Mouse (Mus musculus) fibroblast of lung, adult 2 months (primary cell): ENCODE results near the gene Exph5.

Experiments used
- DNase-seq: peaks from one replicate; pipeline ENCODE4 v3.0.0-alpha.2; 2011; ENCODE audit warnings: low read depth

The Exph5 gene

GRCm38 (mm10) chr9:53356219-53357155 lies 55.0 kb downstream of the Exph5 start:
- no peak for DNase-seq

DNA sequence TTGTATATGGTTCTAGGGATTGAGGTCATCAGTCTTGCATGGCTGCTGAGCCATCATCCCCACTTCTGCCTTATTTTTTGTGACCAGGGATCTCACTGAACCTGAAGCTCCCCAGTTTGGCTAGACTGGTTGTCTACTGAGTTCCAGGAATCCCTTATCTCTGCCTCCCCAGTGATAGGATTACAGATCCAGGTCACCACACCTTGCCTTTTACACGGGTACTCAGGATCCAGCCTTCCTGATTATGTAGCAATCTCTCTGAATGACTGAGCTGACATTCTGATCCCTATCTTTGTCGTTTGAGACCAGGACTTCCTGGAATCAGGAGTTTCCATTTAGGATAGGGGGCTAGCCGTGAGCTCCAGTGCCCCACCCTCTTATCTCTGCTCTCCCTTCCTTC lies 69.9 kb downstream of the Exph5 start:
- no peak for DNase-seq

DNA sequence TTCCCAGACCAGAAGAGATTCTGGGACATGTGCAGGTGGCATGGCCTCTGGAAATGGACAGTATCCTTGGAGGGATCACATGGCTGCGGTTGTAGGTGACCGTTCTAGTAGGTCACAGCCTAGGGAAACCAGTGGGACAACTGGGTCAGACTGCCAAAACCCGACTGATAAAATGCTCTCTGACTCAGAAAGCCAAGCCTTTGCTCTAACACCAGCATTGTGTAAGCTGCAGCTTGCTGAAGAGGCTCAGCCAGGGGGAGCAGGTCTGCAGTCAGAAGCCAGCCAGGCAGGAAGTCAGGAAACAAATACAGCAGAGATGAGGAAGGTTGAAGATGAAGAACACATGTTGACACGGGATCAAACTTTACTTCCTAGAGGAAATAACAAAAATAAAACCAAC lies 74.4 kb downstream of the Exph5 start:
- peak; percentile 17 for DNase-seq

- no peak for DNase-seq
Measured at GRCm38 (mm10) chr9:53376820-53377219, 75.3 kb downstream of the Exph5 start.

DNA sequence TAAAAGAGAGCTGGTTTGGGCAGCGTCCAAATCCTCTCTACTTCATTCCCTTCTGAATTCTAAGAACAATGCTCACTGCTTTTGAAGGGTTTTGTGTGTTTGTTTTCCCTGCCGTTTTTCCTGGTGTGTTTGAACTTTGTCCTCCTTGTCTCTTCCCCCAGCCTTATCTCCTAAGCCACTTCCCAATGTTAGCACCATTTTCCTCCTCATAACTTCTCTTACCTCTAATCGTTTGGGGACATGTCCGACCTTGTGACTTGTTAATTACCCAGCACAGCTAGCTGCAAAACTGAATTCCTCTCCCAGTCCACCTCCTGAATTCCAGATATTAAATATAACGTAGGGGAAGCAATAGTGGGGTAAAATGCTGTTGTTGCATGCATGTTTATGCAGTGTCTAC lies 76.1 kb downstream of the Exph5 start:
- DNase-seq, result no peak

DNA sequence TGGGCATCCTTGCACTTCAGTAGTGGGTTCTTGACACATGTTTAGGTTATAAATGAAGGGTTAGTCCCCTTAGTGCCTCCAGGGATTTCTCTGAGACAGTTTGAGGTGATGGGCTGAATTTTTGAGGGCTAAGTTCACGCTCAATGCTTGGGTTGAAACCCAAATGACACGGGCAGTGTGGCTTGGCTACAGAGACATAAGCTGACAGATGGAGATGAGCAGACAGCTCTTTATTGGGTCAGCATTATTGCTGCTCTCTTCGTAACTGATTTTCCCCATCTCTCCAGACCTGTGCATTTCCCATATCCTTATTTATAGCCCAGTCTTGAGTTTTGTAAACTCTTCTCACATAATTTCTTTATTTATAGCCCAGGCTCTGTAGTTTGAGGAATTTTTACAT lies 76.7 kb downstream of the Exph5 start:
- DNase-seq, result no peak

GRCm38 (mm10) chr9:53380595-53380994 lies 79.1 kb downstream of the Exph5 start:
- no peak for DNase-seq

DNA sequence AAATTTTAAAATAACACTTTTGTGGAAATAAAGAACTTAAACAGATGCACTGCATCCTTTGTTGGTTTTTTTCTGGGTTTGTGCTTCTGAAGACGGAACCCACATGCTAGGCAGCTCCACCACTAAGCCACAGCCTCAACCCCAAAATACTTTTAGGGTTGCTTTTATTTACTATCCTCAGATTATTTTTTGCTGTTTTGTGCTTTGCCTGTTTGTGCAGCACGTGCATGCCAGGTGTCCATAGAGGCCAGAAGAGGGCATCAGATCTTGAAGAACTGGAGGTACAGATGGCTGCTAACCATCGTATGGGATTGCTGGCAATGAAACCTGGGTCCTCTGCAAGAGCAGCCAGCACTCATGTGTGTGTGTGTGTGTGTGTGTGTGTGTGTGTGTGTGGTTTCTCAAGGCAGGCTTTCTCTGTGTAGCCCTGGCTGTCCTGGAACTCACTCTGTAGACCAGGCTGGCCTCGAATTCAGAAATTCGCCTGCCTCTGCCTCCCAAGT lies 79.7 kb downstream of the Exph5 start:
- no peak for DNase-seq

GRCm38 (mm10) chr9:53383951-53384866 lies 82.7 kb downstream of the Exph5 start, which contains the start of gene Kdelc2:
Gene Kdelc2 (plus strand): TSS chr9:53384025.
- DNase-seq, result peak; percentile 80

- DNase-seq, result no peak
Measured at GRCm38 (mm10) chr9:53384873-53385272, 83.4 kb downstream of the Exph5 start.

- no peak for DNase-seq
Measured at GRCm38 (mm10) chr9:53387431-53387830, 86.0 kb downstream of the Exph5 start.

GRCm38 (mm10) chr9:53389109-53389508 lies 87.6 kb downstream of the Exph5 start:
- no peak for DNase-seq

GRCm38 (mm10) chr9:53390136-53390535 lies 88.7 kb downstream of the Exph5 start:
- DNase-seq, result no peak

DNA sequence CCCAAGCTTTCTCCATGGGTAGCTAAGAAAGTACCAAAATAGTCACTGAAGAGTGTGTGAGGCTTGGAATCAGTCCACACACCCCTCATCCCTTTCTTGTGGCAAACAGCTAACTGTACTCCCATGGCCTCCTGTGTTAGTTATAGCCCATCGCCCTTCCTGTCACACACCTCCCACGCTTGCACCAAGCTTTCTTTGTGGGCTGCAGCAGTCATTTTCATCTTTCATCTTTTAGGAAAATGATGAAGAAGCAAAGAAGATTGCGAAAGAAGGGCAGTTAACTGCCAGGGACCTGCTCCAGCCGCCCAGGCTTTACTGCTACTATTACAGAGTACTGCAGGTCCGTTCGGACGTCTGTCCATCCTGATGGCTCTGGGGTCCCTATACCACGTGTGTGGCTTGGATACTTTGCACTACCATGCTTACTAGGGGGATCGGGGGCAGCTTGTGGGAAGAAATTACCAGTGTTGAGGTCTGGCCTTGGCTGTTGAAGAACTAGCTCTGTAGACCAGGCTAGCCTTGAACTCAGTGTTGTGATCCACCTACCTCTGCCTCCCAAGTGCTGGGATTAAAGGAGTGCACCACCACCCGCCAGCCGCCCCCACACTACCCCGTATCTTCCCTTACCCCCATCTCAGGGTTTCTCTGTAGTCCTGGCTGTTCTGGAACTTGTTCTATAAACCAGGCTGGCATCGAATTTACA lies 96.4 kb downstream of the Exph5 start:
- DNase-seq, result no peak

- no peak for DNase-seq
Measured at GRCm38 (mm10) chr9:53398388-53398700, 96.9 kb downstream of the Exph5 start.

DNA sequence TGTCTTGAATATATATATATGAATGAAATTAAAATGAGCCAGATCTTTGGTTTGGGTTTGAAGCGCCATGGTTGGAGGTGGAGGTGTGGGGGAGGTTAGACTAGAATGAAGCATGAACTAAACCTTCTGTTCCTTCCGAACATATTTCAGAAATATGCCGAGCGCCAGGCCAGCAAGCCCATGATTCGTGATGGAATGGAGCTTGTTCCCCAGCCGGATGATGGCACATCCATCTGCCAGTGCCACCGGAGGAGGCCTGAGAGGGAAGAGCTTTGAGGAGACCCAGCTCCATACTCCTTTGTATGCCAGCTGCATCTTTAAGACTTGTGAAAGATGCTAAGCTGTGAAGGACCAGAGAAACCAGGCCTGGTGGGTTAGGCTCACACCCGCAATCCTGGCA lies 98.1 kb downstream of the Exph5 start:
- no peak for DNase-seq

DNA sequence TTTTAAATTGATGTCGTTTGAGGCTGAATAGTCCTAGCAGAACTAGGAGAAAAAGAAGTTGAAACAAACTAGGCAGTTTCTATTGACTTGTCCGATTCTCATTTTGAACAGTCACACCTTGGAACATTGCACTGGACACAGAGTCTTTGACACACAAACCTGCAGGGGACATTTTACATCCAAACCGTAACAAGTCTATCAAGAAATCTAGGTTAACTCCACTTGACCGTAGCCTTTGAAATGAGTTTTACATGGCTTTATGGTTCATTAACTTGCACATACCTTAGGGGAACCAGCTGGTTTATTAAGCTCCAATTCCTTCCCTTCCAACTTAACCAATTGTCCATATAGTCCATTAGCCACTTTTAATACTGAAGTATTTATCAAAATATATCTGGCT lies 99.2 kb downstream of the Exph5 start:
- no peak for DNase-seq

GRCm38 (mm10) chr9:53401146-53401545 lies 99.7 kb downstream of the Exph5 start:
- no peak for DNase-seq

DNA sequence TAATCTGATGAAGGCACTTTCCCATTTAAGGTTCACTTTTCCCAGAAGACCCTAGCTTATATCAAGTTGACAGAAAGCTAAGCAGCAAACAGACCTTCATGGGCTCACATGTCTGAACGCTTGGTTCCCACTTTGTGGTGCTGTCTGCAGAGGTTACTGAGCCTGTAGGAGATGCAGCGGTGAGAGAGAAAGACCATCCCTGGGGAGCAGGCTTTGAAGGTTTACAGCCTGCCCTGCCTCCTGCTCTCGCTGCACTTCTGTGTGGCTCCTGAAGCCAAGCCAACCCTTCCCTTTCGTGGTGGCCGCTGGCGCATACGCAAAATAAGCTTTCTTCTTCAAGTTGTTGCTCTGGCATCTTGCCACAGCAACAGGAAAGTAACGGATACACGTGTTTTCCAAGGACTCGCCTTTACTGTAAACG lies 100.8 kb downstream of the Exph5 start, which contains the start of gene 4930550C14Rik:
TSS of gene 4930550C14Rik (plus strand) at position 35 of the 421 bp plus-strand sequence.
- DNase-seq, result peak; percentile 37

DNA sequence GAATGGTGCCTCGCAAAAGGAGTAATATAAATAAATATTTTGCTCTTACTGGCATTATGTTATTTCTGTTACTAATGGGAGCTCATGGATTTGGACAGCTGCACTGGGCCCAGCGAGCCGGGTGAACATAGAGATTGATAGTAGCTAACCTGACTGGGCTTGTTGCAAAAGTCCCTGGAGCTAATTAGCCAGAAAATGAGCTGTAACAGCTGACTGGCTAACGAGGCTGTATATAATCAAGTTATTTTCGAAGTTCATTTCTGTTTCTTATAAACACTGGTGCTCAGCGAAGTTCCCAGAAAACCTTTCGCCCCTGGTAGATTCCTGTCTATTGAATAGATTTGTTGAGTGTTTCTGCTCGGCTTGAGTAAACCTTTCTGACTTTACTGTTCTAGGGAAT lies 101.5 kb downstream of the Exph5 start:
- no peak for DNase-seq

GRCm38 (mm10) chr9:53404050-53404752 lies 102.7 kb downstream of the Exph5 start:
- DNase-seq, result no peak
